Mouse (Mus musculus): ENCODE results near the gene Flt3l. TPM values are rescaled to one million over a fixed set of nuclear protein-coding genes. Genes with fewer than 3 reads are reported as not detected.

The Flt3l gene
- polyA plus RNA-seq, 1 experiment from 2014 or later: 2.5 TPM

GRCm38 (mm10) chr7:45121966-45122365 lies 14.3 kb downstream of the Flt3l start:
- H3K4me3 ChIP-seq (ENCODE audit: low read depth, low read length): no peak overlapping the region
- H3K9me3 ChIP-seq (replicated peaks; ENCODE audit: control insufficient read depth, low read length): no peaks in the 10 kb centered on the region
- H3K4me2 ChIP-seq: no peak overlapping the region; the same call in 1 of the 2 replicates
- no peaks in the 10 kb centered on the region for H3K27me3 ChIP-seq (ENCODE audit: control insufficient read depth, insufficient read depth, low read length)
- no peak for ATAC-seq (replicated peaks; ENCODE audit: insufficient number of reproducible peaks, low FRiP score, low TSS enrichment)
- peak overlapping the region; percentile 31; the same call in 1 of the 2 replicates for H3K9ac ChIP-seq (ENCODE audit: low read depth, low read length)
- H3K4me1 ChIP-seq (ENCODE audit: control insufficient read depth, insufficient read depth, low read length): peaks cover 26% of the 10 kb centered on the region
- H3K27ac ChIP-seq (ENCODE audit: low read depth, low read length): no peak overlapping the region
- peaks cover 43% of the 10 kb centered on the region for H3K36me3 ChIP-seq (ENCODE audit: control insufficient read depth, insufficient read depth, low read length)

DNA sequence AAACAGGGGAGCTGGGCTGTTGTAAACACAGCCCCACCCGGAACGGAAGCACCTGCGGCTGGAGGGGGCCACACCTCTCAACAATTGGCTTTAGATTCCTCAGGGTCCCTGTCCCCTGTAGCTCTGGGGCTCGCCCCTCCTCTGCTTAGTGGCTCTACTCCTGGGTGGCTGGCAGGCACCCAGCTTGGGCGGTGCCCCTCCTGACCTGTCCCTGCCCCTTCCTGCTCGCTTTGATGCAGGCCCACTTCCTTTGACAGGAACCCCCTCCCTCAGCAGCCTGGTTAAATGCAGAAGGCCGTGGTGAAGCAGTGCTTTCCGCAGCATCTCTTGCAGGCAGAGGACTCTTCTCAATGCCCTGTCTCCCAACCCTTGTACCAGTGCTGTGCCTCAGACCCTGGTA lies 14.8 kb downstream of the Flt3l start:
- peaks cover 38% of the 10 kb centered on the region for H3K36me3 ChIP-seq (ENCODE audit: control insufficient read depth, insufficient read depth, low read length)
- peak overlapping the region; percentile 17; the same call in 1 of the 2 replicates for H3K27ac ChIP-seq (ENCODE audit: low read depth, low read length)
- H3K9ac ChIP-seq (ENCODE audit: low read depth, low read length): peak overlapping the region; percentile 31; the same call in 1 of the 2 replicates
- 71% methylated on average over 8 of the region's 8 CpGs for WGBS (ENCODE audit: insufficient replicate concordance)
- no peaks in the 10 kb centered on the region for H3K9me3 ChIP-seq (replicated peaks; ENCODE audit: control insufficient read depth, low read length)
- no peak overlapping the region for H3K4me3 ChIP-seq (ENCODE audit: low read depth, low read length)
- H3K27me3 ChIP-seq (ENCODE audit: control insufficient read depth, insufficient read depth, low read length): no peaks in the 10 kb centered on the region
- H3K4me1 ChIP-seq (ENCODE audit: control insufficient read depth, insufficient read depth, low read length): peaks cover 20% of the 10 kb centered on the region
- no peak overlapping the region; the same call in 1 of the 2 replicates for H3K4me2 ChIP-seq
- no peak for ATAC-seq (replicated peaks; ENCODE audit: insufficient number of reproducible peaks, low FRiP score, low TSS enrichment)

- no peak for ATAC-seq (replicated peaks; ENCODE audit: insufficient number of reproducible peaks, low FRiP score, low TSS enrichment)
- H3K27me3 ChIP-seq (ENCODE audit: control insufficient read depth, insufficient read depth, low read length): no peaks in the 10 kb centered on the region
- no peaks in the 10 kb centered on the region for H3K9me3 ChIP-seq (replicated peaks; ENCODE audit: control insufficient read depth, low read length)
- H3K4me3 ChIP-seq (ENCODE audit: low read depth, low read length): no peak overlapping the region
- WGBS (ENCODE audit: insufficient replicate concordance): 77% methylated on average over 5 of the region's 5 CpGs
- H3K4me1 ChIP-seq (ENCODE audit: control insufficient read depth, insufficient read depth, low read length): peaks cover 18% of the 10 kb centered on the region
- H3K9ac ChIP-seq (ENCODE audit: low read depth, low read length): no peak overlapping the region
- H3K4me2 ChIP-seq: no peak overlapping the region
- H3K36me3 ChIP-seq (ENCODE audit: control insufficient read depth, insufficient read depth, low read length): peaks cover 24% of the 10 kb centered on the region
- H3K27ac ChIP-seq (ENCODE audit: low read depth, low read length): no peak overlapping the region
These were observed 16.2 kb downstream of the Flt3l start for GRCm38 (mm10) chr7:45119780-45120709.

GRCm38 (mm10) chr7:45118336-45118735 lies 17.9 kb downstream of the Flt3l start:
- Histone ChIP-seq H3K9me3 (replicated peaks; ENCODE audit: control insufficient read depth, low read length) (no peaks in the 10 kb centered on the region), H3K4me1 (ENCODE audit: control insufficient read depth, insufficient read depth, low read length) (peaks cover 20% of the 10 kb centered on the region), H3K4me3 (ENCODE audit: low read depth, low read length) (no peak overlapping the region), H3K4me2 (no peak overlapping the region), H3K27me3 (ENCODE audit: control insufficient read depth, insufficient read depth, low read length) (no peaks in the 10 kb centered on the region), H3K36me3 (ENCODE audit: control insufficient read depth, insufficient read depth, low read length) (peaks cover 23% of the 10 kb centered on the region), H3K9ac (ENCODE audit: low read depth, low read length) (no peak overlapping the region), H3K27ac (ENCODE audit: low read depth, low read length) (no peak overlapping the region)
- ATAC-seq (replicated peaks; ENCODE audit: insufficient number of reproducible peaks, low FRiP score, low TSS enrichment): no peak
- 79% methylated on average over 6 of the region's 6 CpGs for WGBS (ENCODE audit: insufficient replicate concordance)

GRCm38 (mm10) chr7:45117566-45117965 lies 18.7 kb downstream of the Flt3l start:
- no peaks in the 10 kb centered on the region for H3K27me3 ChIP-seq (ENCODE audit: control insufficient read depth, insufficient read depth, low read length)
- H3K4me3 ChIP-seq (ENCODE audit: low read depth, low read length): no peak overlapping the region
- ATAC-seq (replicated peaks; ENCODE audit: insufficient number of reproducible peaks, low FRiP score, low TSS enrichment): no peak
- peaks cover 18% of the 10 kb centered on the region for H3K36me3 ChIP-seq (ENCODE audit: control insufficient read depth, insufficient read depth, low read length)
- no peaks in the 10 kb centered on the region for H3K9me3 ChIP-seq (replicated peaks; ENCODE audit: control insufficient read depth, low read length)
- H3K4me2 ChIP-seq: no peak overlapping the region
- WGBS (ENCODE audit: insufficient replicate concordance): 77% methylated on average over 8 of the region's 8 CpGs
- H3K27ac ChIP-seq (ENCODE audit: low read depth, low read length): no peak overlapping the region
- peak overlapping the region; percentile 30; the same call in 1 of the 2 replicates for H3K9ac ChIP-seq (ENCODE audit: low read depth, low read length)
- H3K4me1 ChIP-seq (ENCODE audit: control insufficient read depth, insufficient read depth, low read length): peaks cover 14% of the 10 kb centered on the region

DNA sequence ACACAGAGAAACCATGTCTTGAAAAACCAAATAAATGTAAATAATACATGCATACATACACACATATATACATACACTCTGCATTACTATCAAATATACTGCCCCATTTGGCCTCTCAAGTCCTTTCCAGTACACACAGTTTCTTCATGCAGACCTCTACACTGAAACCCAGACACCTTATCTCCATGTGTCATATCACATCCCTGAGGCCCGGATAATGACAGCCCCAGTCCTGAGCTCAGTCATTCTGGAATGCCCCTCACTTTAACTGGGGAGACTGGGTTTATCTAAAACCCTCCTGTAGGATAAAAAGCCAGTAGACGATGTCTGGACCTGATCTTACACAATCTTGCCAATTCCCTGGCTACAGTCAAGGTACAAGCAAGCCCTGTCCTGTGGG lies 22.8 kb downstream of the Flt3l start:
- Histone ChIP-seq H3K9ac (ENCODE audit: low read depth, low read length) (no peak overlapping the region), H3K9me3 (replicated peaks; ENCODE audit: control insufficient read depth, low read length) (no peaks in the 10 kb centered on the region), H3K4me2 (no peak overlapping the region; the same call in 1 of the 2 replicates), H3K4me1 (ENCODE audit: control insufficient read depth, insufficient read depth, low read length) (peaks cover 7% of the 10 kb centered on the region; the same call in 1 of the 2 replicates), H3K27ac (ENCODE audit: low read depth, low read length) (peak overlapping the region; percentile 46; the same call in 1 of the 2 replicates), H3K4me3 (ENCODE audit: low read depth, low read length) (no peak overlapping the region), H3K27me3 (ENCODE audit: control insufficient read depth, insufficient read depth, low read length) (no peaks in the 10 kb centered on the region), H3K36me3 (ENCODE audit: control insufficient read depth, insufficient read depth, low read length) (0 out of 2 replicates have a peak, but pooled peaks cover 2% of the 10 kb centered on the region)
- no peak for ATAC-seq (replicated peaks; ENCODE audit: insufficient number of reproducible peaks, low FRiP score, low TSS enrichment)
- WGBS (ENCODE audit: insufficient replicate concordance): 20% methylated on average over 2 of the region's 2 CpGs

GRCm38 (mm10) chr7:45112529-45112928 lies 23.7 kb downstream of the Flt3l start:
- no peak overlapping the region for H3K9ac ChIP-seq (ENCODE audit: low read depth, low read length)
- WGBS (ENCODE audit: insufficient replicate concordance): 38% methylated on average over 3 of the region's 3 CpGs
- no peak overlapping the region for H3K27ac ChIP-seq (ENCODE audit: low read depth, low read length)
- H3K4me1 ChIP-seq (ENCODE audit: control insufficient read depth, insufficient read depth, low read length): peaks cover 7% of the 10 kb centered on the region; the same call in 1 of the 2 replicates
- H3K4me2 ChIP-seq: no peak overlapping the region
- H3K4me3 ChIP-seq (ENCODE audit: low read depth, low read length): no peak overlapping the region
- no peaks in the 10 kb centered on the region for H3K27me3 ChIP-seq (ENCODE audit: control insufficient read depth, insufficient read depth, low read length)
- no peaks in the 10 kb centered on the region for H3K9me3 ChIP-seq (replicated peaks; ENCODE audit: control insufficient read depth, low read length)
- no peaks in the 10 kb centered on the region for H3K36me3 ChIP-seq (ENCODE audit: control insufficient read depth, insufficient read depth, low read length)
- no peak for ATAC-seq (replicated peaks; ENCODE audit: insufficient number of reproducible peaks, low FRiP score, low TSS enrichment)

DNA sequence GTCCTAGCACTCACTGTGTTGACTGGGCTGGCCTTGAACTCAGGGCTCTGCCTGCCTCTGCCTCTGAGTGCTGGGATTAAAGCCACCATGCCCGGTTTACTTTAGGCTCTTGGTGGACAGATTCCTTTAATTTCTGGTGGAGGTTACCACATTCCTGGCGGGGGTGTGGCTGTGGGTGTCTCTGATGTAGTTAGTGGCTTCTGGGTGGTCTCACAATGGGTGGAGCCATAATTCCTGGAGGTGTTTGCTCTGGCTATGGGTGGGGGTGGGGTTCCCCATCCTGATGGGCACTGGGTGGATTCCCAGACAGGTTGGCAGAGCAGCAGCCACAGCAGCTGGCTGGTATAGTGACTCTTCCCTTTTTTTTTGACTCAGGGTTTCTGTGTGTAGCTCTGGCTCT lies 24.3 kb downstream of the Flt3l start:
- H3K4me1 ChIP-seq (ENCODE audit: control insufficient read depth, insufficient read depth, low read length): peaks cover 7% of the 10 kb centered on the region; the same call in 1 of the 2 replicates
- 60% methylated on average over 2 of the region's 2 CpGs for WGBS (ENCODE audit: insufficient replicate concordance)
- no peaks in the 10 kb centered on the region for H3K9me3 ChIP-seq (replicated peaks; ENCODE audit: control insufficient read depth, low read length)
- no peak overlapping the region for H3K9ac ChIP-seq (ENCODE audit: low read depth, low read length)
- no peak overlapping the region for H3K4me3 ChIP-seq (ENCODE audit: low read depth, low read length)
- H3K27me3 ChIP-seq (ENCODE audit: control insufficient read depth, insufficient read depth, low read length): no peaks in the 10 kb centered on the region
- no peak overlapping the region for H3K4me2 ChIP-seq
- H3K36me3 ChIP-seq (ENCODE audit: control insufficient read depth, insufficient read depth, low read length): no peaks in the 10 kb centered on the region
- ATAC-seq (replicated peaks; ENCODE audit: insufficient number of reproducible peaks, low FRiP score, low TSS enrichment): no peak
- H3K27ac ChIP-seq (ENCODE audit: low read depth, low read length): no peak overlapping the region

Data from heart, embryonic 11.5 days (tissue).